Mouse (Mus musculus) midbrain, embryonic 13.5 days (tissue): ENCODE data around the gene Bhlhe23. TPM values are rescaled to one million over a fixed set of nuclear protein-coding genes. Genes with fewer than 3 reads are reported as not detected.

ENCODE experiments used
- ATAC-seq: fragments of 200-750 bp; cut with Nextera tagmentation; 2 replicates; pipeline ENCODE4 v1.8.0; 2017; ENCODE audit warnings: mild to moderate bottlenecking, moderate TSS enrichment, moderate library complexity
- H3K27ac ChIP-seq: fragments of 300-500 bp; sonication (generic); 2 replicates; pipeline ENCODE4 v1.5.1; 2015; ENCODE audit warnings: inconsistent platforms, mild to moderate bottlenecking, moderate library complexity
- H3K27me3 ChIP-seq: fragments of 300-500 bp; sonication (generic); 2 replicates; pipeline ENCODE4 v1.6.1; 2015; ENCODE audit warnings: mild to moderate bottlenecking, inconsistent platforms
- H3K36me3 ChIP-seq: fragments of 300-500 bp; sonication (generic); 2 replicates; pipeline ENCODE4 v1.6.1; 2015; ENCODE audit warnings: mild to moderate bottlenecking, inconsistent platforms
- H3K4me1 ChIP-seq: fragments of 300-500 bp; sonication (generic); replicated peaks from 2 replicates; pipeline ENCODE4 v1.6.1; 2015; ENCODE audit warnings: inconsistent platforms
- H3K4me2 ChIP-seq: fragments of 300-500 bp; sonication (generic); replicated peaks from 2 replicates; pipeline ENCODE4 v1.6.1; 2015; ENCODE audit warnings: moderate library complexity, mild to moderate bottlenecking, inconsistent platforms
- H3K4me3 ChIP-seq: fragments of 300-500 bp; sonication (generic); replicated peaks from 2 replicates; pipeline ENCODE4 v1.5.1; 2015; ENCODE audit warnings: mild to moderate bottlenecking, inconsistent platforms
- H3K9ac ChIP-seq: fragments of 300-500 bp; sonication (generic); replicated peaks from 2 replicates; pipeline ENCODE4 v1.6.1; 2015; ENCODE audit warnings: mild to moderate bottlenecking, inconsistent platforms
- H3K9me3 ChIP-seq: fragments of 300-500 bp; sonication (generic); 2 replicates; pipeline ENCODE4 v1.6.1; 2016; ENCODE audit warnings: mild to moderate bottlenecking, inconsistent platforms
- WGBS: fragments of 180-500 bp; shearing (Covaris S2); methylation state at CpG from one replicate; pipeline ENCODE4 v1.1.7; 2015; 5-methylcytosine and 5-hydroxymethylcytosine counted together
- polyA plus RNA-seq: library from polyadenylated mRNA; unstranded; fragments of >200 nt; fragmentation: Nextera tagmentation; extraction: Ambion mirVana; gene quantifications from 2 replicates; pipeline ENCODE4 v1.2.1, GENCODE M21; 2015

The Bhlhe23 gene
- polyA plus RNA-seq, 1 experiment from 2014 or later, result 25.0 TPM

GRCm38 (mm10) chr2:180764986-180765385 is 11.7 kb downstream of the Bhlhe23 start:
- H3K4me3 ChIP-seq, result no peak overlapping the region
- H3K36me3 ChIP-seq, result no peaks in the 10 kb centered on the region
- 47% methylated on average over 11 of the region's 11 CpGs for WGBS
- H3K27ac ChIP-seq, result peak overlapping the region; percentile 5; the same call in 1 of the 2 replicates
- no peak overlapping the region for H3K4me2 ChIP-seq
- H3K4me1 ChIP-seq, result peaks cover 11% of the 10 kb centered on the region
- no peak for ATAC-seq
- peaks cover 6% of the 10 kb centered on the region; the same call in 1 of the 2 replicates for H3K27me3 ChIP-seq
- H3K9ac ChIP-seq, result no peak overlapping the region
- no peaks in the 10 kb centered on the region for H3K9me3 ChIP-seq

- Histone ChIP-seq H3K36me3 (no peaks in the 10 kb centered on the region), H3K27ac (peak overlapping the region; percentile 85), H3K9ac (no peak overlapping the region), H3K9me3 (no peaks in the 10 kb centered on the region), H3K4me3 (no peak overlapping the region), H3K4me1 (peaks cover 39% of the 10 kb centered on the region), H3K27me3 (no peaks in the 10 kb centered on the region), H3K4me2 (peak overlapping the region; percentile 22; the same call in 1 of the 2 replicates)
- peak; percentile 91 for ATAC-seq
- WGBS, result 20% methylated on average over 15 of the region's 15 CpGs
Measured at GRCm38 (mm10) chr2:180758513-180759263, 18.0 kb downstream of the Bhlhe23 start.

- 17% methylated on average over 2 of the region's 2 CpGs for WGBS
- no peak for ATAC-seq
- H3K27me3 ChIP-seq, result no peaks in the 10 kb centered on the region; the same call in 1 of the 2 replicates
Measured at GRCm38 (mm10) chr2:180756786-180757185, 19.9 kb downstream of the Bhlhe23 start.

GRCm38 (mm10) chr2:180755896-180756295 is 20.8 kb downstream of the Bhlhe23 start:
- H3K4me1 ChIP-seq, result peaks cover 39% of the 10 kb centered on the region
- ATAC-seq, result no peak
- no peaks in the 10 kb centered on the region; the same call in 1 of the 2 replicates for H3K27me3 ChIP-seq
- no peak overlapping the region for H3K9ac ChIP-seq
- no peaks in the 10 kb centered on the region for H3K9me3 ChIP-seq
- H3K27ac ChIP-seq, result 0 out of 2 replicates have a peak overlapping the region, but pooled peaks have one; percentile 16
- 4% methylated on average over 8 of the region's 8 CpGs for WGBS
- no peak overlapping the region for H3K4me3 ChIP-seq
- no peak overlapping the region for H3K4me2 ChIP-seq
- no peaks in the 10 kb centered on the region for H3K36me3 ChIP-seq

More at GRCm38 (mm10) chr2:180756786-180757185, 19.9 kb downstream of the Bhlhe23 start:
- peaks cover 39% of the 10 kb centered on the region for H3K4me1 ChIP-seq
- H3K4me2 ChIP-seq, result no peak overlapping the region
- H3K9ac ChIP-seq, result no peak overlapping the region
- H3K27ac ChIP-seq, result no peak overlapping the region
- H3K4me3 ChIP-seq, result no peak overlapping the region
- no peaks in the 10 kb centered on the region for H3K9me3 ChIP-seq
- H3K36me3 ChIP-seq, result no peaks in the 10 kb centered on the region

- 53% methylated on average over 5 of the region's 5 CpGs for WGBS
- H3K27ac ChIP-seq, result no peak overlapping the region
- H3K36me3 ChIP-seq, result no peaks in the 10 kb centered on the region
- peak; percentile 60 for ATAC-seq
- H3K9ac ChIP-seq, result no peak overlapping the region
- H3K4me2 ChIP-seq, result no peak overlapping the region
- H3K4me3 ChIP-seq, result no peak overlapping the region
- H3K4me1 ChIP-seq, result peaks cover 39% of the 10 kb centered on the region
- H3K27me3 ChIP-seq, result no peaks in the 10 kb centered on the region; the same call in 1 of the 2 replicates
- H3K9me3 ChIP-seq, result no peaks in the 10 kb centered on the region
Measured at GRCm38 (mm10) chr2:180754976-180755688, 21.6 kb downstream of the Bhlhe23 start.

DNA sequence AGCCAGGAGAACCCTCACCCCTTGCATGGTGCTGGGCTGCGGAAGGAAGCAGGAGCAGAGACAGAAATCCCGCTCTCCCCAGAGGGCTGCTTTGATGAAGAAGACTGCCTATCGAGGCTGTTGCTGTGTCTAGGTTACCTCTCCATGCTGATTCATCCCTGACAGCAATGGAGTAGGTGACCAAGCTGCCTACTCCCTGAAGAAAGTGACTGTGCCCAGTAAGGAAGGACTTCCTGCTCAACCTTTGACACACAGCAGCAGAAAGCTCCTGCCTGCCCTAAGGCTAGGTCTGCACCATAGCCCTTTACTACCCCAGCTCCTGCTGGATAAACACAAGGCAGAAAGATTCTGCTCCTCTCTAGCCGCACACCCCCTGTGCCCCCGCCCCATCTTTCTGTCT is 27.8 kb downstream of the Bhlhe23 start:
- no peaks in the 10 kb centered on the region for H3K9me3 ChIP-seq
- no peak overlapping the region for H3K4me2 ChIP-seq
- no peaks in the 10 kb centered on the region for H3K36me3 ChIP-seq
- no peak overlapping the region for H3K4me3 ChIP-seq
- H3K4me1 ChIP-seq, result peaks cover 20% of the 10 kb centered on the region
- ATAC-seq, result no peak
- H3K27ac ChIP-seq, result no peak overlapping the region
- WGBS, result 65% methylated on average over 5 of the region's 5 CpGs
- H3K9ac ChIP-seq, result no peak overlapping the region
- H3K27me3 ChIP-seq, result peaks cover 7% of the 10 kb centered on the region; the same call in 1 of the 2 replicates

GRCm38 (mm10) chr2:180746569-180747192 is 30.0 kb downstream of the Bhlhe23 start:
- ATAC-seq, result peak; percentile 43; the same call in 1 of the 2 replicates
- Histone ChIP-seq H3K4me3 (no peak overlapping the region), H3K27me3 (0 out of 2 replicates have a peak, but pooled peaks cover 7% of the 10 kb centered on the region), H3K27ac (no peak overlapping the region; the same call in 1 of the 2 replicates), H3K4me1 (peaks cover 20% of the 10 kb centered on the region), H3K36me3 (no peaks in the 10 kb centered on the region), H3K9ac (no peak overlapping the region), H3K9me3 (no peaks in the 10 kb centered on the region), H3K4me2 (no peak overlapping the region)
- 23% methylated on average over 5 of the region's 5 CpGs for WGBS

DNA sequence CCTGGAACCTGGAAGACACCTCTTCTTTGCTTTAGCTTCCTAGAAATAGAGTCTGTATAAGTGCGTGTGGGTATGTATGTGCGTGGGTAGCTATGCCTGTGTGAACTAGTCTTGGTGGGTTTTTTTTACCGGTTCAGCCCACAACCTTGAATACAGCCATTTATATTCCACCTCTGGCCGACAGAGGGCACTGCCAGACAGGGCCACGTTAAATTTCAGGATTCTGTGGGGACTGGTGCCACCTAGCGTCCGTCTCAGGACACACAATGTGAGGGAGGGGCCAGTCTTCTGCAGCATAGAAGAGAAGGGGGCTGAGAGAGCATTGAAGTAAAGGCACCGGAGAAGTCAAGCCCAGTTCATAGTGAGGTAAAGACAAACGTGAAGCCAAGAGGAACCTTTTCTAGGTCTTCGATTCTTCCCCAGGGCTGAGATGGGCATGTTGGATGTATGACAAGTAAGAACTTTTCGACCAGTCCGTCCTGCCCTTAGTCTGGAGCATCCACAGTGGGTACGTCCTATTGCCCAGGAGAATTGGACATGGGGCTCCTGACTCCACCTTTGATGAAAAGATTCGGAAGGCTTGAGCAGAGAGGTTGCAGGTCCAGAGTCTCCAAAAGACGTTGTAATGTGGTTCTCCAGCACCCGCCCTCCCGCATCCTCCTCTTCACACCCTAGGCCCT is 31.3 kb downstream of the Bhlhe23 start:
- no peak overlapping the region for H3K27ac ChIP-seq
- H3K27me3 ChIP-seq, result 0 out of 2 replicates have a peak, but pooled peaks cover 7% of the 10 kb centered on the region
- ATAC-seq, result peak; percentile 84
- no peak overlapping the region for H3K4me3 ChIP-seq
- H3K36me3 ChIP-seq, result no peaks in the 10 kb centered on the region
- H3K4me2 ChIP-seq, result no peak overlapping the region
- peaks cover 20% of the 10 kb centered on the region for H3K4me1 ChIP-seq
- H3K9ac ChIP-seq, result no peak overlapping the region
- 37% methylated on average over 17 of the region's 17 CpGs for WGBS
- no peaks in the 10 kb centered on the region for H3K9me3 ChIP-seq

- 96% methylated on average over 2 of the region's 2 CpGs for WGBS
- Histone ChIP-seq H3K4me1 (peaks cover 12% of the 10 kb centered on the region), H3K4me3 (no peak overlapping the region), H3K27ac (no peak overlapping the region), H3K9me3 (no peaks in the 10 kb centered on the region), H3K9ac (no peak overlapping the region), H3K36me3 (no peaks in the 10 kb centered on the region), H3K4me2 (no peak overlapping the region), H3K27me3 (no peaks in the 10 kb centered on the region)
- no peak for ATAC-seq
Measured at GRCm38 (mm10) chr2:180743321-180743720, 33.4 kb downstream of the Bhlhe23 start.

GRCm38 (mm10) chr2:180742820-180743219 is 33.9 kb downstream of the Bhlhe23 start:
- H3K4me1 ChIP-seq, result peaks cover 12% of the 10 kb centered on the region
- no peak overlapping the region for H3K9ac ChIP-seq
- H3K4me3 ChIP-seq, result no peak overlapping the region
- no peak for ATAC-seq
- WGBS, result 86% methylated on average over 6 of the region's 6 CpGs
- H3K36me3 ChIP-seq, result no peaks in the 10 kb centered on the region
- H3K27ac ChIP-seq, result no peak overlapping the region
- H3K27me3 ChIP-seq, result no peaks in the 10 kb centered on the region
- no peaks in the 10 kb centered on the region for H3K9me3 ChIP-seq
- no peak overlapping the region for H3K4me2 ChIP-seq

DNA sequence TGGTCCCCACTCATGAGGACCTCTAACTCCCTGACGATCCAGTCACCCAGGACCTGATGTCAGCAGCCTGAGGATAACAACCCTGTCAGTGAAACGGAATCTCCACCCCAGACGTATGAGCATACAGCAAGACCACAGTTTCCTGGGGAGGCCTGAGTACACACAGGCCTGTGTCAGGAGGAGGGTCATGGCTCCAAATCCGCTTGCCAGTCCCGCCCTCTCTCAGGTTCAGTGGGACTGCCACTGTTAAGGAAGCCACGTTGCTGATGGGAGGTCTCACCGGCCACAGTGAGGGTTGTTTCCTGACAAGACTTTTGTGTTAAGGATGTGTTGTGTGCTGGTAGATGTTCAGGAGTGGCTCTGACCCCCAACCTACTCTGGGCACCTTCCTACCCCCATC is 35.3 kb downstream of the Bhlhe23 start:
- Histone ChIP-seq H3K36me3 (no peaks in the 10 kb centered on the region), H3K4me3 (no peak overlapping the region), H3K27ac (no peak overlapping the region), H3K9ac (no peak overlapping the region), H3K4me2 (no peak overlapping the region), H3K27me3 (no peaks in the 10 kb centered on the region), H3K9me3 (no peaks in the 10 kb centered on the region), H3K4me1 (peaks cover 4% of the 10 kb centered on the region)
- WGBS, result 81% methylated on average over 7 of the region's 7 CpGs
- no peak for ATAC-seq
